Mouse (Mus musculus) myocyte (in vitro differentiated cells): ENCODE results near the gene Klhl18. TPM values are rescaled to one million over a fixed set of nuclear protein-coding genes. Genes with fewer than 3 reads are reported as not detected.
A peak's percentile ranks its signal among the peaks of the same experiment; 100 is the strongest.

ENCODE experiments used
- H3K27me3 ChIP-seq: one replicate; pipeline ENCODE4 v1.6.1; 2011; ENCODE audit not compliant: control insufficient read depth, insufficient read depth, insufficient read length
- H3K36me3 ChIP-seq: one replicate; pipeline ENCODE4 v1.6.1; 2011; ENCODE audit not compliant: control insufficient read depth, insufficient read depth
- H3K4me2 ChIP-seq: one replicate; pipeline ENCODE4 v1.6.1; 2011; ENCODE audit warnings: low read depth, control low read depth
- H3K4me3 ChIP-seq: one replicate; pipeline ENCODE4 v1.5.1; 2011; ENCODE audit warnings: mild to moderate bottlenecking, control low read depth, moderate library complexity
- H3K79me2 ChIP-seq: one replicate; pipeline ENCODE4 v1.6.1; 2011; ENCODE audit not compliant: control insufficient read depth, insufficient read depth
- H3ac ChIP-seq: one replicate; pipeline ENCODE4 v1.6.1; 2011; ENCODE audit not compliant: control insufficient read depth, insufficient read length
- CEBPB ChIP-seq: IDR thresholded peaks from 2 replicates; pipeline ENCODE4 v1.6.1; 2011; ENCODE audit warnings: mild to moderate bottlenecking, moderate library complexity; ENCODE audit not compliant: poor library complexity, insufficient read depth, severe bottlenecking
- E2F4 ChIP-seq: IDR thresholded peaks from one replicate; pipeline ENCODE4 v1.6.1; 2011; ENCODE audit warnings: mild to moderate bottlenecking, control low read depth, moderate library complexity; ENCODE audit not compliant: insufficient read depth
- MAX ChIP-seq: IDR thresholded peaks from one replicate; pipeline ENCODE4 v1.6.1; 2011; ENCODE audit warnings: low read depth, mild to moderate bottlenecking, control low read depth
- MYOD1 ChIP-seq, 3 experiments: IDR thresholded peaks; one replicate each; pipeline ENCODE4 v1.6.1; 2011; ENCODE audit warnings: control low read depth in 2 of 3, low read depth in 2 of 3, mild to moderate bottlenecking in 2 of 3, moderate library complexity in 1 of 3; ENCODE audit not compliant: insufficient read length in 2 of 3, control insufficient read depth in 1 of 3
- MYOG ChIP-seq, 3 experiments: IDR thresholded peaks; one replicate each; pipeline ENCODE4 v1.6.1; 2011; ENCODE audit warnings: control low read depth in 2 of 3, low read depth in 2 of 3, mild to moderate bottlenecking in 2 of 3; ENCODE audit not compliant: insufficient read length in 2 of 3, control insufficient read depth in 1 of 3, insufficient read depth in 1 of 3
- POLR2A ChIP-seq: IDR thresholded peaks from one replicate; pipeline ENCODE4 v1.6.1; 2011; ENCODE audit warnings: low read depth, mild to moderate bottlenecking, control low read depth, moderate library complexity; ENCODE audit not compliant: insufficient read length
- POLR2AphosphoS2 ChIP-seq: IDR thresholded peaks from one replicate; pipeline ENCODE4 v1.6.1; 2011; ENCODE audit warnings: low read depth, control low read depth; ENCODE audit not compliant: insufficient read length
- REST ChIP-seq: IDR thresholded peaks from one replicate; pipeline ENCODE4 v1.6.1; 2011; ENCODE audit warnings: mild to moderate bottlenecking, control low read depth, moderate library complexity; ENCODE audit not compliant: insufficient read depth, insufficient read length
- SRF ChIP-seq: IDR thresholded peaks from one replicate; pipeline ENCODE4 v1.6.1; 2011; ENCODE audit warnings: low read depth; ENCODE audit not compliant: control insufficient read depth, insufficient read length
- TCF12 ChIP-seq: IDR thresholded peaks from one replicate; pipeline ENCODE4 v1.6.1; 2011; ENCODE audit warnings: mild to moderate bottlenecking, control low read depth; ENCODE audit not compliant: poor library complexity, insufficient read depth, severe bottlenecking
- TCF3 ChIP-seq: IDR thresholded peaks from one replicate; pipeline ENCODE4 v1.6.1; 2011; ENCODE audit warnings: low read depth, control low read depth; ENCODE audit not compliant: insufficient read length
- USF1 ChIP-seq: IDR thresholded peaks from one replicate; pipeline ENCODE4 v1.6.1; 2011; ENCODE audit warnings: low read depth, mild to moderate bottlenecking, control low read depth, moderate library complexity
- polyA plus RNA-seq: library from polyadenylated mRNA; unstranded; fragments of >200 nt; fragmentation: generic; extraction: Trizol; gene quantifications from one replicate; pipeline ENCODE4 v1.2.1, GENCODE M21; 2012; ENCODE audit warnings: missing spikeins

Klhl18 gene
- polyA plus RNA-seq: 10.2 TPM

DNA sequence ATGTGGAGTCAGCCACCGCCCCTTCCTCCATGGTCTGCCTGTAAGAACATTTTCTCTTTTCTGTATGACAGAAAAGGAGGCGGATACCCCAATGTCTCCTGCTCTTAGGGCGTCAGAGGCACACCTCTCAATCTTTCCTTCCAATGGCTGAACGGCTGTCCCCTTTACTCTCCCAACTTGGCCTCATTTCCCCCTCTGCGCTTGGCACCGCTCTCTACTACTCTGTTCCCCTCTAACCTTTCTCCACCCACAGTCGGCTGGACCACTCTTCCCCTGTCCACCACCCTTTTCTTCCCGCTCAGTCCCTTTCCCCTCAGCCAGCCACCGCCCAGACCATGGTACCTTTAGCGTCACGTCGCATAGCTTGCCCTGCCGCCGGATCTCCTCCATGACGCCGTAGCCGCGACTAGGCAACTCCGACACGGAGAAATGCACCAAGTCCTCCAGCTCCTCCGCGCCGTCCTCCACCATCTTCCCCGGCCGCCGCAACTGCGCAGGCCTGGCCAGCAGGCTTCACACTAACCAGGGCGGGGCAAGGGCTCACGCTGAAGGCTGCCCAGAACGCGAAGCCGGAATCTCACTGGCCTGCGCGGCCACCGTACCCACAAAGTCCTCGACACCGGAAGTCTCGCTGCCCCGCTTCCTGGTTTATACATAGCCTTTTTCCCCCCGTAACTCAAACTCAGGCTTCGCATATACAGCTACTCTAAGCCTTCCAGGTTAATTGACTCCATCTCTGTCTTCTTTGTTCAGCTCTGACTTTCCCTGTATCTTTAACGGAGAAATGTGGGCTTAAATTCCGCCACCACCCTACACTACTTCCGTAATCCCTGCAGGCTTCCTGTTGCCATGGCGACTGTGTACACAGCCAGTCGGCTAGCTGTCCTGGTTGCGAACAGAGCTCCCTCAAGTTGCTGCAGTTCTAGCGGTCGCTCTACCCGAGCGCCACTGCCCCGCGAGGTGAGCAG lies at the start of gene Klhl18, which contains the start of gene Kif9:
TSS of gene Klhl18 (minus strand) at position 571 of the 968 bp plus-strand sequence.
TSS of gene Kif9 (plus strand) at position 835 of the 968 bp plus-strand sequence.
- H3K79me2 ChIP-seq: peaks cover 10% of the 10 kb centered on the region
- H3K4me3 ChIP-seq: peak within 1 kb of the TSS; percentile 86
- peak within 1 kb of the TSS; percentile 95 for H3K4me2 ChIP-seq
- H3K36me3 ChIP-seq: no peaks in the 10 kb centered on the region
- TF ChIP-seq REST: no peak
- TF ChIP-seq MAX: no peak
- TF ChIP-seq USF1: no peak
- TF ChIP-seq MYOD1 (IDR thresholded peaks at IDR 0.05; ENCODE audit: control insufficient read depth in 1 of 3, insufficient read length in 2 of 3, low read depth in 2 of 3): peak in 2 of 3 experiments; percentile 11 to 24
- TF ChIP-seq CEBPB: no peak
- no peak for TF ChIP-seq SRF
- peak; percentile 97 for TF ChIP-seq POLR2A
- no peak for TF ChIP-seq TCF3
- peak; percentile 95 for TF ChIP-seq POLR2AphosphoS2
- TF ChIP-seq E2F4: no peak
- TF ChIP-seq MYOG (IDR thresholded peaks at IDR 0.05; ENCODE audit: control insufficient read depth in 1 of 3, insufficient read depth in 1 of 3, insufficient read length in 2 of 3, low read depth in 2 of 3): peak in 1 of 3 experiments; percentile 47
- no peak for TF ChIP-seq TCF12
- peaks cover 5% of the 10 kb centered on the region for H3K27me3 ChIP-seq
- H3ac ChIP-seq: peak within 1 kb of the TSS; percentile 52

DNA sequence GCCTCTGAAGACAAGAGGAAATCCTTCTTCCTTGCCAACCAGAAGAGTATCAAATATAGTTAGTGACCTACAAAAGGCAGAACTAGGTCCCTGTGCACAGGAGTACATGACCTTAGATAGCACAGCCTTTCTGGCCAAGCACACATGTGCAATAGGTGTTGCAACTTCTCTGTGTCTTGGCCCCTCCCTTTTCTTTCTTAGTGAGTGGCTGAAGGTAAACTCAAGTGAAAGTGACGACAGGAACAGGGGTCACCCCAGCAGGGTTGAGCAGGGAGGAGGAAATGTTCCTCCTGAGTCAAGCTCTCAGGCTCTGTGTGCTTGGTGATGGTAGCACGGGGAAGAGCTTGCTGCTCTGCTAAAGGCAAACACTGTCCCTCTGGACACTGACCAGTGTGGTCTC lies 49.2 kb upstream of the Klhl18 start:
- Histone ChIP-seq H3K4me3 (no peak overlapping the region), H3K27me3 (peaks cover 5% of the 10 kb centered on the region), H3ac (no peak overlapping the region), H3K36me3 (no peaks in the 10 kb centered on the region), H3K4me2 (no peak overlapping the region), H3K79me2 (no peaks in the 10 kb centered on the region)
- TF ChIP-seq E2F4 (no peak), CEBPB (no peak), MYOG (IDR thresholded peaks at IDR 0.05; ENCODE audit: control insufficient read depth in 1 of 3, insufficient read depth in 1 of 3, insufficient read length in 2 of 3, low read depth in 2 of 3) (no peak), POLR2AphosphoS2 (no peak), TCF3 (no peak), MYOD1 (IDR thresholded peaks at IDR 0.05; ENCODE audit: control insufficient read depth in 1 of 3, insufficient read length in 2 of 3, low read depth in 2 of 3) (no peak), USF1 (no peak), POLR2A (no peak), MAX (no peak), REST (no peak), TCF12 (no peak), SRF (no peak)

DNA sequence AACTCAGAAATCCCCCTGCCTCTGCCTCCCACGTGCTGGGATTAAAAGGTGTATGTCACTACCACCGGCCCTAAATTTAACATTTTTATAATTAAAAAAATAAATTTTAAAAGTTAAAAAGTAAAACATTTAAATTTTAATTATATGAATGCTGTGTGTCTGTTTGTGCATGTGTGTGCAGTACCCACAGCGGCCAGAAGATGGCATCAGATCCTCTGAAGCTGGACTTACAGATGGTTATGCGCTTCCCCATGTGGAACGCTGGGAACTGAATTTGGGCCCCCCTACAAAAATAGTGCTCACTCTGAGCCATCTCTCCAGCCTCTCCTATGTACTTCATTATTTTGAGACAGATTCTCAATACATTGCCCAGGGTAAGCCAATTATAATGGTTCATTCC lies 14.4 kb upstream of the Klhl18 start:
- H3K4me2 ChIP-seq: no peak overlapping the region
- H3K36me3 ChIP-seq: no peaks in the 10 kb centered on the region
- H3K27me3 ChIP-seq: peaks cover 25% of the 10 kb centered on the region
- H3ac ChIP-seq: no peak overlapping the region
- H3K4me3 ChIP-seq: no peak overlapping the region
- TF ChIP-seq TCF12 (no peak), CEBPB (no peak), MYOD1 (IDR thresholded peaks at IDR 0.05; ENCODE audit: control insufficient read depth in 1 of 3, insufficient read length in 2 of 3, low read depth in 2 of 3) (no peak), POLR2AphosphoS2 (no peak), POLR2A (no peak), REST (no peak), SRF (no peak), MYOG (IDR thresholded peaks at IDR 0.05; ENCODE audit: control insufficient read depth in 1 of 3, insufficient read depth in 1 of 3, insufficient read length in 2 of 3, low read depth in 2 of 3) (no peak), E2F4 (no peak), TCF3 (no peak), MAX (no peak), USF1 (no peak)
- no peaks in the 10 kb centered on the region for H3K79me2 ChIP-seq

DNA sequence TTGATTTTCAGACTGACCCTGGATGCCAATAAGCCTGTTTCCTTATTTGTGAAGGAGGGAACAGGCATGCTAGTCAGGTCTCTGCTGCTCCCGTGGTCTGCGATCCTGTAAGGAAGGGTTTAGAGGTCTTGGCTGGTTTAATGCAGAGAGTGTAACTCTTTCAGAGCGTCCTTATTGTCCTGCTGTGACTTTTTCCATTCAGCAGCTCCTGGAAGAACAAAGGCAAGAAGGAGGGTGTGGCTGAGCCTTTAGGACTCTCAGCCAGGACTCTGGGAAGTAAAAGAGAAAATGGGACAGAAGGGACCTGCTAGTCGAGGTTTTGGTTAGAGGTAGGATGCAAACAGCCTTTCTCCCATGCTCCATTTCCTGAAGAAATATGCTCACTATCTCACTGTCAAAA lies 12.3 kb upstream of the Klhl18 start:
- Histone ChIP-seq H3ac (no peak overlapping the region), H3K4me2 (no peak overlapping the region), H3K27me3 (peaks cover 26% of the 10 kb centered on the region), H3K36me3 (no peaks in the 10 kb centered on the region), H3K79me2 (no peaks in the 10 kb centered on the region), H3K4me3 (no peak overlapping the region)
- TF ChIP-seq POLR2AphosphoS2 (no peak), MYOD1 (IDR thresholded peaks at IDR 0.05; ENCODE audit: control insufficient read depth in 1 of 3, insufficient read length in 2 of 3, low read depth in 2 of 3) (no peak), TCF3 (no peak), REST (no peak), USF1 (no peak), MAX (no peak), E2F4 (no peak), TCF12 (no peak), MYOG (IDR thresholded peaks at IDR 0.05; ENCODE audit: control insufficient read depth in 1 of 3, insufficient read depth in 1 of 3, insufficient read length in 2 of 3, low read depth in 2 of 3) (no peak), CEBPB (no peak), SRF (no peak), POLR2A (no peak)
